Mouse (Mus musculus) lung, embryonic 14.5 days (tissue): ENCODE measurements around the gene Lrrc28. TPM values are rescaled to one million over a fixed set of nuclear protein-coding genes. Genes with fewer than 3 reads are reported as not detected.
A peak's percentile ranks its signal among the peaks of the same experiment; 100 is the strongest.

ENCODE experiments used
- ATAC-seq: fragments of 200-750 bp; cut with Nextera tagmentation; 2 replicates; pipeline ENCODE4 v1.8.0; 2017; ENCODE audit warnings: mild to moderate bottlenecking, moderate TSS enrichment, moderate library complexity; ENCODE audit not compliant: insufficient read depth
- DNase-seq: peaks from one replicate; pipeline ENCODE4 v3.0.0-alpha.2; 2015
- H3K27ac ChIP-seq: fragments of 300-500 bp; sonication (generic); 2 replicates; pipeline ENCODE4 v1.5.1; 2014; ENCODE audit warnings: low read depth, mild to moderate bottlenecking, moderate library complexity
- H3K27me3 ChIP-seq: fragments of 300-500 bp; sonication (generic); 2 replicates; pipeline ENCODE4 v1.6.1; 2014; ENCODE audit warnings: low read length, control low read depth; ENCODE audit not compliant: insufficient read depth
- H3K36me3 ChIP-seq: fragments of 300-500 bp; sonication (generic); 2 replicates; pipeline ENCODE4 v1.6.1; 2014; ENCODE audit warnings: control low read depth; ENCODE audit not compliant: insufficient read depth
- H3K4me1 ChIP-seq: fragments of 300-500 bp; sonication (generic); 2 replicates; pipeline ENCODE4 v1.6.1; 2014; ENCODE audit warnings: antibody characterized with exemption, control low read depth; ENCODE audit not compliant: insufficient read depth
- H3K4me2 ChIP-seq: fragments of 300-500 bp; sonication (generic); 2 replicates; pipeline ENCODE4 v1.6.1; 2014; ENCODE audit warnings: mild to moderate bottlenecking
- H3K4me3 ChIP-seq: fragments of 300-500 bp; sonication (generic); 2 replicates; pipeline ENCODE4 v1.5.1; 2014; ENCODE audit warnings: low read depth, low read length
- H3K9ac ChIP-seq: fragments of 300-500 bp; sonication (generic); 2 replicates; pipeline ENCODE4 v1.6.1; 2014
- H3K9me3 ChIP-seq: fragments of 300-500 bp; sonication (generic); 2 replicates; pipeline ENCODE4 v1.6.1; 2016; ENCODE audit warnings: low read depth, low read length, control low read depth
- CTCF ChIP-seq: IDR thresholded peaks from 2 replicates; pipeline ENCODE4 v1.5.1; 2016; ENCODE audit warnings: antibody characterized with exemption, low read depth
- WGBS: fragments of 180-500 bp; shearing (Covaris S2); extraction: QIAGEN DNeasy Blood & Tissue Kit; methylation state at CpG from one replicate; pipeline ENCODE4 v1.1.7; 2014; 5-methylcytosine and 5-hydroxymethylcytosine counted together
- polyA plus RNA-seq: library from polyadenylated mRNA; unstranded; fragments of >200 nt; fragmentation: Nextera tagmentation; extraction: Ambion mirVana; gene quantifications from 2 replicates; pipeline ENCODE4 v1.2.1, GENCODE M21; 2014

Lrrc28 gene
- polyA plus RNA-seq, 1 experiment from 2014 or later: 16.6 TPM

GRCm38 (mm10) chr7:67663981-67664694 is 19.1 kb upstream of the Lrrc28 start:
- no peak for DNase-seq
- TF ChIP-seq CTCF: no peak
- Histone ChIP-seq H3K27ac (no peak overlapping the region), H3K4me1 (no peaks in the 10 kb centered on the region), H3K27me3 (no peaks in the 10 kb centered on the region), H3K9me3 (no peaks in the 10 kb centered on the region), H3K4me2 (no peak overlapping the region), H3K9ac (no peak overlapping the region), H3K4me3 (no peak overlapping the region), H3K36me3 (peaks cover 36% of the 10 kb centered on the region)
- 72% methylated on average over 14 of the region's 14 CpGs for WGBS
- no peak; the same call in 1 of the 2 replicates for ATAC-seq

DNA sequence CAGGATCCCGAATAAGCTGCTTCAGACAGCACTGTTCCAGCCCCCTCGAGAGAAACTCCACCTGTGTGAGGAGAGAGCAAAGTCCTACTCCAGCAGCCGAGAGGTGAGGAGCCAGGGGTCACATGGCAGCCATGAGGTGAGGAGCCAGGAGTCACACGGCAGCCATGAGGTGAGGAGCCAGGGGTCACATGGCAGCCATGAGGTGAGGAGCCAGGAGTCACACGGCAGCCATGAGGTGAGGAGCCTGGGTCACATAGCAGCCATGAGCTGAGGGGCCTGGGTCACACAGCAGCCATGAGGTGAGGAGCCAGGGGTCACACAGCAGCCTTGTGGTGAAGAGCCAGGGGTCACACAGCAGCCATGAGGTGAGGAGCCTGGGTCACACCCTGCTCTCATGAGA is 17.4 kb upstream of the Lrrc28 start:
- DNase-seq (no peak), ATAC-seq (no peak)
- Histone ChIP-seq H3K4me1 (no peaks in the 10 kb centered on the region), H3K4me3 (no peak overlapping the region), H3K27me3 (no peaks in the 10 kb centered on the region), H3K9ac (no peak overlapping the region), H3K4me2 (no peak overlapping the region), H3K36me3 (peaks cover 25% of the 10 kb centered on the region; the same call in 1 of the 2 replicates), H3K9me3 (no peaks in the 10 kb centered on the region), H3K27ac (no peak overlapping the region)
- no peak for TF ChIP-seq CTCF
- WGBS: 64% methylated on average over 5 of the region's 5 CpGs

DNA sequence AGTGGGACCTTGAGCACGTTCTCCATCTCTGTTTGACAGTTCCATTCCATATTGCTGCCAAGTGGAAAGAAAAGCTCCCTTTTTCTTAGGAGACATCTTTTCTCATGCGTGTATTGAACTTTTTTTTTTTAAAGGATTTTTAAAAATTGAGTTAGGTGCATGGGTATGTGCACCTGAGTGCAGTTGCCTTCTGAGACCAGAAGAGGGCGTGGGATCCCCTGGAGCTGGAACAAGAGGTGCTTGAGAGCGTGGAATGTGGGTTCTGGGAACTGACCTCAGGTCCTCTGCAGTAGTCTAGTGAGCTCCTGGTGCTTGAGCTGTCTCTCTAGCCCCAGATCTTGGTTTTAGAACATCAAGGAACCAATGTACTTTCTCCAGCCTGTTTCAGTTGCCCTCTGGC is 13.0 kb upstream of the Lrrc28 start:
- no peak overlapping the region for H3K4me3 ChIP-seq
- no peak overlapping the region for H3K27ac ChIP-seq
- no peak overlapping the region for H3K4me2 ChIP-seq
- peaks cover 6% of the 10 kb centered on the region; the same call in 1 of the 2 replicates for H3K4me1 ChIP-seq
- H3K9ac ChIP-seq: no peak overlapping the region
- H3K36me3 ChIP-seq: peaks cover 5% of the 10 kb centered on the region; the same call in 1 of the 2 replicates
- no peak for DNase-seq
- 75% methylated on average over 4 of the region's 4 CpGs for WGBS
- H3K9me3 ChIP-seq: no peaks in the 10 kb centered on the region
- no peaks in the 10 kb centered on the region for H3K27me3 ChIP-seq
- 0 out of 2 replicates have a peak, but pooled peaks have one; percentile 22 for TF ChIP-seq CTCF
- no peak for ATAC-seq

- 15% methylated on average over 1 of the region's 1 CpGs for WGBS
- Histone ChIP-seq H3K27me3 (no peaks in the 10 kb centered on the region), H3K36me3 (no peaks in the 10 kb centered on the region; the same call in 1 of the 2 replicates), H3K4me1 (peaks cover 6% of the 10 kb centered on the region; the same call in 1 of the 2 replicates), H3K9me3 (no peaks in the 10 kb centered on the region), H3K4me3 (no peak overlapping the region), H3K27ac (peak overlapping the region; percentile 45; the same call in 1 of the 2 replicates), H3K9ac (no peak overlapping the region), H3K4me2 (no peak overlapping the region)
- ATAC-seq: peak; percentile 54; the same call in 1 of the 2 replicates
- TF ChIP-seq CTCF: no peak
- DNase-seq: peak; percentile 29
Observed at GRCm38 (mm10) chr7:67655186-67655585, 10.1 kb upstream of the Lrrc28 start.

- ATAC-seq: 0 out of 2 replicates have a peak, but pooled peaks have one; percentile 24
- no peak overlapping the region for H3K9ac ChIP-seq
- H3K27me3 ChIP-seq: no peaks in the 10 kb centered on the region
- H3K4me1 ChIP-seq: peaks cover 6% of the 10 kb centered on the region; the same call in 1 of the 2 replicates
- DNase-seq: peak; percentile 29
- H3K4me3 ChIP-seq: no peak overlapping the region
- 58% methylated on average over 7 of the region's 7 CpGs for WGBS
- no peaks in the 10 kb centered on the region for H3K9me3 ChIP-seq
- no peak overlapping the region for H3K27ac ChIP-seq
- no peaks in the 10 kb centered on the region; the same call in 1 of the 2 replicates for H3K36me3 ChIP-seq
- H3K4me2 ChIP-seq: no peak overlapping the region
- no peak for TF ChIP-seq CTCF
Observed at GRCm38 (mm10) chr7:67654668-67655067, 9.6 kb upstream of the Lrrc28 start.

- Histone ChIP-seq H3K9me3 (no peaks in the 10 kb centered on the region), H3K27ac (no peak overlapping the region), H3K9ac (no peak overlapping the region), H3K36me3 (no peaks in the 10 kb centered on the region; the same call in 1 of the 2 replicates), H3K4me1 (peaks cover 10% of the 10 kb centered on the region; the same call in 1 of the 2 replicates), H3K27me3 (no peaks in the 10 kb centered on the region), H3K4me3 (no peak overlapping the region), H3K4me2 (no peak overlapping the region)
- DNase-seq: no peak
- no peak for ATAC-seq
- no peak for TF ChIP-seq CTCF
- WGBS: 61% methylated on average over 5 of the region's 5 CpGs
Observed at GRCm38 (mm10) chr7:67652211-67652610, 7.1 kb upstream of the Lrrc28 start.

DNA sequence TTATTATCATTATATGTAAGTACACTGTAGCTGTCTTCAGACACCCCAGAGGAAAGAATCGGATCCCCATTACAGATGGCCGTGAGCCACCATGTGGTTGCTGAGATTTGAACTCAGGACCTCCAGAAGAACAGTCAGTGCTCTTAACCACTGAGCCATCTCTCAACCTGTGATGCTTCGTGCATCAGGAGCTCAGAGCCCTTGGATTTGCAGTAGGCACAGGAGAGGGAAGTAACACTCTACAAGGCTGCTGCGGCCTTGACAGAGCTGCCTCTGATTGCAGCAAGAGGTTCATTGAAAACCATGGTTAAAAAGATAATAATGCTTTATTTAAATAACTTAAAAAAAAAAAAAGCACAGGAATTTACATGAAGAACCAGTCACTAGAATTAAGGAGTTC is 3.3 kb upstream of the Lrrc28 start:
- no peak for DNase-seq
- Histone ChIP-seq H3K27ac (no peak overlapping the region), H3K27me3 (no peaks in the 10 kb centered on the region), H3K36me3 (no peaks in the 10 kb centered on the region), H3K4me3 (peak overlapping the region; percentile 44), H3K4me2 (peak overlapping the region; percentile 56), H3K9me3 (no peaks in the 10 kb centered on the region), H3K9ac (peak overlapping the region; percentile 24; the same call in 1 of the 2 replicates), H3K4me1 (0 out of 2 replicates have a peak, but pooled peaks cover 9% of the 10 kb centered on the region)
- no peak for TF ChIP-seq CTCF
- WGBS: 51% methylated on average over 4 of the region's 4 CpGs
- no peak for ATAC-seq
